Mouse (Mus musculus): Measurements from ENCODE around the gene Ppp6r2. TPM values are rescaled to one million over a fixed set of nuclear protein-coding genes. Genes with fewer than 3 reads are reported as not detected.

Ppp6r2 gene
- polyA plus RNA-seq, 1 experiment from 2014 or later, result 89.8 TPM

GRCm38 (mm10) chr15:89300600-89300999, 89.2 kb downstream of the Ppp6r2 start:
- H3K4me1 ChIP-seq, result no peaks in the 10 kb centered on the region
- no peaks in the 10 kb centered on the region for H3K9me3 ChIP-seq
- H3K9ac ChIP-seq, result no peak overlapping the region
- no peaks in the 10 kb centered on the region for H3K27me3 ChIP-seq (replicated peaks)
- H3K4me2 ChIP-seq, result no peak overlapping the region
- no peak for ATAC-seq (replicated peaks)
- H3K4me3 ChIP-seq, result no peak overlapping the region
- H3K27ac ChIP-seq, result no peak overlapping the region
- WGBS, result 93% methylated on average over 8 of the region's 8 CpGs
- H3K36me3 ChIP-seq (replicated peaks), result peaks cover 72% of the 10 kb centered on the region

- H3K36me3 ChIP-seq (replicated peaks), result peaks cover 43% of the 10 kb centered on the region
- no peak overlapping the region for H3K4me2 ChIP-seq
- H3K27ac ChIP-seq, result no peak overlapping the region
- H3K27me3 ChIP-seq (replicated peaks), result no peaks in the 10 kb centered on the region
- no peak overlapping the region for H3K9ac ChIP-seq
- no peak for ATAC-seq (replicated peaks)
- WGBS, result 65% methylated on average over 1 of the region's 1 CpGs
- H3K9me3 ChIP-seq, result no peaks in the 10 kb centered on the region
- peaks cover 8% of the 10 kb centered on the region for H3K4me1 ChIP-seq
- no peak overlapping the region for H3K4me3 ChIP-seq
Measured at GRCm38 (mm10) chr15:89305966-89306365, 94.6 kb downstream of the Ppp6r2 start.

- Histone ChIP-seq H3K27ac (no peak overlapping the region), H3K4me3 (no peak overlapping the region), H3K36me3 (replicated peaks) (peaks cover 28% of the 10 kb centered on the region), H3K27me3 (replicated peaks) (no peaks in the 10 kb centered on the region), H3K4me2 (no peak overlapping the region), H3K4me1 (peaks cover 20% of the 10 kb centered on the region), H3K9me3 (no peaks in the 10 kb centered on the region), H3K9ac (no peak overlapping the region)
- no peak for ATAC-seq (replicated peaks)
- WGBS, result 93% methylated on average over 13 of the region's 13 CpGs
Measured at GRCm38 (mm10) chr15:89307461-89307860, 96.1 kb downstream of the Ppp6r2 start.

- no peaks in the 10 kb centered on the region for H3K9me3 ChIP-seq
- peaks cover 31% of the 10 kb centered on the region for H3K4me1 ChIP-seq
- H3K27ac ChIP-seq, result no peak overlapping the region
- ATAC-seq (replicated peaks), result no peak
- H3K36me3 ChIP-seq (replicated peaks), result peaks cover 17% of the 10 kb centered on the region
- H3K27me3 ChIP-seq (replicated peaks), result no peaks in the 10 kb centered on the region
- no peak overlapping the region for H3K9ac ChIP-seq
- 88% methylated on average over 7 of the region's 7 CpGs for WGBS
- no peak overlapping the region for H3K4me3 ChIP-seq
- H3K4me2 ChIP-seq, result no peak overlapping the region
Measured at GRCm38 (mm10) chr15:89308406-89309139, 97.2 kb downstream of the Ppp6r2 start.

- Histone ChIP-seq H3K27me3 (replicated peaks) (no peaks in the 10 kb centered on the region), H3K36me3 (replicated peaks) (peaks cover 7% of the 10 kb centered on the region), H3K4me1 (peaks cover 41% of the 10 kb centered on the region), H3K9me3 (no peaks in the 10 kb centered on the region), H3K27ac (no peak overlapping the region), H3K4me2 (no peak overlapping the region), H3K4me3 (no peak overlapping the region), H3K9ac (no peak overlapping the region)
- WGBS, result 79% methylated on average over 6 of the region's 6 CpGs
- ATAC-seq (replicated peaks), result no peak
Measured at GRCm38 (mm10) chr15:89309962-89310498, 98.7 kb downstream of the Ppp6r2 start.

GRCm38 (mm10) chr15:89313359-89313758, 102.0 kb downstream of the Ppp6r2 start:
- no peak for ATAC-seq (replicated peaks)
- 82% methylated on average over 4 of the region's 4 CpGs for WGBS

GRCm38 (mm10) chr15:89314107-89314506, 102.8 kb downstream of the Ppp6r2 start:
- H3K4me1 ChIP-seq, result peaks cover 46% of the 10 kb centered on the region
- peak overlapping the region; percentile 88 for H3K4me3 ChIP-seq
- H3K27ac ChIP-seq, result no peak overlapping the region
- H3K4me2 ChIP-seq, result peak overlapping the region; percentile 87
- no peaks in the 10 kb centered on the region for H3K36me3 ChIP-seq (replicated peaks)
- peak overlapping the region; percentile 65 for H3K9ac ChIP-seq
- WGBS, result 32% methylated on average over 3 of the region's 3 CpGs
- H3K9me3 ChIP-seq, result no peaks in the 10 kb centered on the region
- no peaks in the 10 kb centered on the region for H3K27me3 ChIP-seq (replicated peaks)
- ATAC-seq (replicated peaks), result no peak

More at GRCm38 (mm10) chr15:89313359-89313758, 102.0 kb downstream of the Ppp6r2 start:
- Histone ChIP-seq H3K9ac (no peak overlapping the region), H3K9me3 (no peaks in the 10 kb centered on the region), H3K4me2 (peak overlapping the region; percentile 87), H3K4me3 (peak overlapping the region; percentile 88; the same call in 1 of the 2 replicates), H3K36me3 (replicated peaks) (no peaks in the 10 kb centered on the region), H3K27me3 (replicated peaks) (no peaks in the 10 kb centered on the region), H3K4me1 (peaks cover 46% of the 10 kb centered on the region), H3K27ac (no peak overlapping the region)

- under 1% methylated on average over 57 of the region's 58 CpGs for WGBS
- H3K27me3 ChIP-seq (replicated peaks), result no peaks in the 10 kb centered on the region
- peak overlapping the region; percentile 54 for H3K27ac ChIP-seq
- peaks cover 46% of the 10 kb centered on the region for H3K4me1 ChIP-seq
- peak overlapping the region; percentile 87 for H3K4me2 ChIP-seq
- no peaks in the 10 kb centered on the region for H3K36me3 ChIP-seq (replicated peaks)
- peak overlapping the region; percentile 88 for H3K4me3 ChIP-seq
- H3K9ac ChIP-seq, result peak overlapping the region; percentile 65
- ATAC-seq (replicated peaks), result peak; percentile 56
- H3K9me3 ChIP-seq, result no peaks in the 10 kb centered on the region
Measured at GRCm38 (mm10) chr15:89314511-89315189, 103.3 kb downstream of the Ppp6r2 start.

- H3K4me1 ChIP-seq, result peaks cover 44% of the 10 kb centered on the region
- WGBS, result 1% methylated on average over 36 of the region's 37 CpGs
- H3K4me2 ChIP-seq, result peak within 1 kb of the TSS; percentile 87
- peak within 1 kb of the TSS; percentile 68 for H3K27ac ChIP-seq
- H3K36me3 ChIP-seq (replicated peaks), result no peaks in the 10 kb centered on the region
- ATAC-seq (replicated peaks), result peak; percentile 99
- no peaks in the 10 kb centered on the region for H3K9me3 ChIP-seq
- no peaks in the 10 kb centered on the region for H3K27me3 ChIP-seq (replicated peaks)
- peak within 1 kb of the TSS; percentile 88 for H3K4me3 ChIP-seq
- H3K9ac ChIP-seq, result peak within 1 kb of the TSS; percentile 65
Measured at GRCm38 (mm10) chr15:89315190-89315731, 103.9 kb downstream of the Ppp6r2 start, which contains the start of gene Sbf1. TSS of gene Sbf1 (minus strand) at chr15:89315311.

- no peak overlapping the region for H3K27ac ChIP-seq
- H3K36me3 ChIP-seq (replicated peaks), result no peaks in the 10 kb centered on the region
- no peaks in the 10 kb centered on the region for H3K9me3 ChIP-seq
- H3K4me2 ChIP-seq, result no peak overlapping the region
- ATAC-seq (replicated peaks), result no peak
- H3K27me3 ChIP-seq (replicated peaks), result no peaks in the 10 kb centered on the region
- no peak overlapping the region for H3K9ac ChIP-seq
- H3K4me3 ChIP-seq, result no peak overlapping the region
- WGBS, result 64% methylated on average over 11 of the region's 11 CpGs
- H3K4me1 ChIP-seq, result peaks cover 36% of the 10 kb centered on the region
Measured at GRCm38 (mm10) chr15:89316146-89316545, 104.8 kb downstream of the Ppp6r2 start.

GRCm38 (mm10) chr15:89321264-89321663, 109.9 kb downstream of the Ppp6r2 start:
- peaks cover 7% of the 10 kb centered on the region; the same call in 1 of the 2 replicates for H3K27me3 ChIP-seq (replicated peaks)
- no peaks in the 10 kb centered on the region for H3K9me3 ChIP-seq
- H3K36me3 ChIP-seq (replicated peaks), result no peaks in the 10 kb centered on the region
- H3K9ac ChIP-seq, result no peak overlapping the region
- no peak for ATAC-seq (replicated peaks)
- no peaks in the 10 kb centered on the region; the same call in 1 of the 2 replicates for H3K4me1 ChIP-seq
- H3K4me3 ChIP-seq, result no peak overlapping the region
- no peak overlapping the region for H3K4me2 ChIP-seq
- no peak overlapping the region for H3K27ac ChIP-seq
- WGBS, result 84% methylated on average over 8 of the region's 8 CpGs

Measured in midbrain, embryonic 15.5 days (tissue).